Mouse (Mus musculus) 3134 (cell line): ENCODE measurements around the gene Slc44a2.
"Not testable (repeated sequence)": the region's sequence is repeated elsewhere in the genome, so short reads cannot be mapped to it uniquely, and the experiment has no call there.

ENCODE experiments used
- DNase-seq: peaks from one replicate; pipeline ENCODE4 v3.0.0-alpha.2; 2011; ENCODE audit warnings: low spot score; ENCODE audit not compliant: insufficient read length; ENCODE audit errors: extremely low read depth

Gene Slc44a2

DNA sequence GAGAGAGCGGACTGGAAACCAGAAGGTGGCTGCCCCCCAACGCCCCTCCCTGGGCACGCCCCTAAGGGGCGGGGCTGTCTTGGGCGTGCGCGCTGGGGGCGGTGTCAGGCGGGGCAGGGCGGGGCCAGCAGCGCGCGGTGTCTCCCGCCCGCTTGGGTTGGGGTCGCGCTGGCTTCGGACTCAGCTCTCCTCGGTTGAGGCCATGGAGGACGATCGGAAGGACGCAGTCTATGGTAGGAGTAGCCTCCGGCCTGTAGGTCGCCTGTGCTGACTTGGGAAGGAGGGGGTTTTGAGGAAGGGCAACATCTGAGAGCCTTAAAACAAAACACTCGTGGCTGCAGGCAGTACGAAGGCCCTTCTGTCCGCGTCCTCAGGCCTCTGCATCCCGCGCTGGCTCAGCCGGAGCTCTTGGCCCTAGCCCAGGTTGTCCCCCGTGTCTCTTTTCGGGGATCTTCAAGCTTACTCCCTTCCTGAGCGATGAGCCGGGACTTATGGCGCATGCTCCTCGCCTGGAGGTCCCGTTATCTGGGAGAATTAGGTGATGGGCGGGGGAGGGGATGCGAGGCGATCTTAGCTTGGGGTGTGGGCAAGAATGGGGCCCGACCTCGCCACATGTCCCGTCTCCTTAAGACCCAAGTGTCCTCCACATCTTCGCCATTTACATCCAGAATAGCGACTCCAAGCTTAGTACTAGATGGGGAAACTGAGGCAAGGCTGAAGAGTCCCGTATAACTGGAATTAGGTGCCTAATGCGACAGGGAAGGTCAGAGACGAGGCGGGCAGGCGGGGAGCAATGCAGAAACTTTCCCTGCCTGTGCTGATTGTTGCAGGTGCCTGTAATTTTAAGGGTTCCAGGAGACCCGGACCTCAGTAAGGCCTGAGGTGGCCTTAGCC lies at the start of gene Slc44a2:
Gene Slc44a2, plus strand, starts transcription at position 80 of the 894 bp plus-strand sequence.
- peak; percentile 81 for DNase-seq

DNA sequence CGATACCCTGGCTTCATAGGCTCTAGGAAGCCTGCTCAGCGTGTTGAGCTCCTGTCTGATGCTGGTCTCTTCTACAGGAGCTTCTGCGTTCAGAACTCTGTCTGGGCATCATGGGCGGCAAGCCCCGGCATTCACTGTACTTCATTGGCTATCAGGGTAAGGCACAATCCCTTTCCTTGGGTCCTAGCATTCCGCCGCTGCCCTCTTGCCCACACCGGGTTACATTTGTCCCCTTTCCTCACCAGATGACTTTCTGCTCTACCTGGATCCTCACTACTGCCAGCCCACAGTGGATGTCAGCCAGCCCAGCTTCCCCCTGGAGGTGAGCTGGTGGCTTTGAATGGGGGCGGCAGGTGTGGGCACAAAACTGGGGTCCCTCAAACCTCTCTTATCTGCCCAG lies 48.1 kb upstream of the Slc44a2 start:
- DNase-seq: no peak

DNA sequence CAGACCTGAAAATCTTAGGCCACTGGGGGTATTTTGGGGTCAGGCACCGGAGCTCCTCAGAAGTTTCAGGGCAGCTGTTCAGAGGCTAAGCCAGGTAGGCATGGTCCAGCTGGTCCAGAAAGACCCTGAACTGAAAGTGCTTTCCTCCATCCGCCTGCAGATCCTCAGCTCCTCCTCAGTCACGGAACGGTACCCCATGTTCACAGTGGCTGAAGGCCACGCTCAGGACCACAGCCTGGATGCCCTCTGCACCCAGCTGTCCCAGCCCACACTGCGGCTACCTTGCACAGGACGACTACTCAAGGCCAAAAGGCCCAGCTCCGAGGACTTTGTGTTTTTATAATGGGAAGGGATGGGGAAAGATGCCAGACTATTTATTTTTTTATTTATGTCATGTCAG lies 47.4 kb upstream of the Slc44a2 start:
- no peak for DNase-seq

DNA sequence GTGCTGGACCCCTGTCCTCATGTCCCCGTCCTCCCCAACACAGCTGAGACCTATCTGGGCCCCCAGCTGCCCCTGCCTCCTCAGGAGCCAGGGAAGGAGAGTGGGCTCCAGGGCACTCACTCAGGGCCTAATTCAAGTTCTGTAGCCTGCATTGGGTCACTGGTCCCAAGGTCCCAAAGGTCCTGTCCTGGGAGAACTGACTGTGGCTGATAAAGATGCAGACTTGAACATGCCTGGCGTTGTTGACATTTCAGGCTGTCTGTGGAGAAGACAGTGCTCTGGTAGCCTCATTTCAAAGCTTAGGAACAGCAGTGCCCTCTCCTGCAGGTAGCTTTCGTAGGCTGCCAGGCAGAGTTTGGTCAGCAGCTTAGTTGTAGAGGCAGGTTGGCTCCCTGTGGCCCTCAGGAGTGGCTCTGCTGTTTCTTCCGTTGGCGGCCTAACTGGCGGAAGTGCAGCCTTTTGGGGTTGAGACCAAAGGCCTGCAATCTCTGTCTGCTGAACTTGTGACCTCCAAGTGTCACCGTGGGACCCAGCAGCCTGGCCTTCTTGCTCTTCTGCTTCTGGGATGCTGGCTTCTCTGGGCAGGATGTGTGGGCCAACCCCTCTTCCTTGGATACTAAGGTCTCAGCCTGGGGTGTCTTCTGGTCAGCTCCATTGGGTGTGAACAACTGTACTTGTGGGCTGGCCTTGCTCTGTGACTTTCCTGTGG lies 46.8 kb upstream of the Slc44a2 start:
- no peak for DNase-seq

DNA sequence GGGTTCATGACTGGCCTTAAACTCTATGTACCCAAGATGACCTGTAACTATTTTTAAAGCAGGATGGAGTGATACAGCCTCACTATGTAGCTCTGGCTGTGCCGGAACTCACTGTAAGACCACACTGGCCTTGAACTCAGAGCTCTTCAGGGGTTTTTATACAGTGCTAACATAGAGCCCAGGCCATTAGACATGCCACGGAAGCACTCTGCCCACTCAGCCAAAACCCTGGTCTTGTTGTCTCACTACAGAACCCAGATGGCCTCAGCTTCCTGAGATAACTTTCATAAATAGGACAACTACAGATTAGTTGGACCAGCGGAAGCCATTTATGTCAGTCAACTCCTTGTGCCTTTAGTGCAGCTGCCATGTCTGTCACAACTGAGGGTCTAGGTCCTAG lies 46.2 kb upstream of the Slc44a2 start:
- no peak for DNase-seq

DNA sequence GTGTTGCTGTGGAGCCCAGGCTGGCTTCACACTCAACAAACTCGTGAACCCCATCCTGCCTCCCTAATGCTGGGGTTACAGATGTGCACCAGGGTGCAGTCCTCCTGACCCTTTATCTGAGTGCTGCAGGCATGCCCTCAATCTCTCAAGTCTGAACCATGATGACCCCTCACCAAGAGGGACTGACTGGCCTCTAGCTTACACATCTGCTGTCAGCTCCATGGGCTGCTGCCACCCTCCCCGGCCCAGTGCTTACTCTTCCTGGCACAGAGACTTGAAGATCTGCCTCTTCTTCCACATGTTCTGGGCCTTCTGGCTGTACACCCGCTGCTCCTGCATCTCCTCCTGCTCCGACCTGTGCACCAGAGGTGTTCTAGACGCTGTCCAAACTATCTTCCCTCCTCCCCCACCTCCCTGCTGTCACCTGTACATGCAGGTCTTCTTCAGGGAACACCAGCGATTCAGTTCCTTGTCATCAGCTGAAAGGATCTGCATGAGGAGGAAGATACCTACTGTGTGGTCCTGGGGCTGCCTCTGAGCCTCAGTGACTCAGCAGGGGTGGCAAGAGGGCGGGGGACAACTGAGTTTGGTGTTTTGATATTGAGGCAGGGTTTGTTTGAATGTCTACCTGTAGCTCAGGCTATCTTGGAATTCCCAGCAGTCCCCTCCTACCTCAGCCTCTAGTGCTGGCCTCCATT lies 45.3 kb upstream of the Slc44a2 start:
- DNase-seq: no peak

DNA sequence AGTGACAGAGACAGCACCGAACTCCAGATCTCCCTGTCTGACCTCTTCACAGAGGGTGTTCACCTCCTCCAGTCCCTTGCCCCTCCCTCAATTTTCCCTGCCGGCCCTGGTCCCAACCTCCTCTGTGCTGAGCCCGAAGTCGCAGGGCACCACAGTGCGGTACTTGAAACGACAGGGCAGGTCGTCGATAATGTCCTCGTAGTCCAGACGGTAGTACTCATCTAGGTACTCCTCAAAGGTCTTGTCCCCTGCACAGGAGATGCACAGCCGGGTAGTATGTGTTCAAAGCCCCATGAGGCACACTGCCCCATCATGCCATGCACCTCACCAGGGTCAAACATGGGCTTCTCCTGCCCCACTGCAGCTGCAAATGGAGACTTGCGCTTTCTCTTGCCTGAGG lies 44.8 kb upstream of the Slc44a2 start:
- DNase-seq: no peak

DNA sequence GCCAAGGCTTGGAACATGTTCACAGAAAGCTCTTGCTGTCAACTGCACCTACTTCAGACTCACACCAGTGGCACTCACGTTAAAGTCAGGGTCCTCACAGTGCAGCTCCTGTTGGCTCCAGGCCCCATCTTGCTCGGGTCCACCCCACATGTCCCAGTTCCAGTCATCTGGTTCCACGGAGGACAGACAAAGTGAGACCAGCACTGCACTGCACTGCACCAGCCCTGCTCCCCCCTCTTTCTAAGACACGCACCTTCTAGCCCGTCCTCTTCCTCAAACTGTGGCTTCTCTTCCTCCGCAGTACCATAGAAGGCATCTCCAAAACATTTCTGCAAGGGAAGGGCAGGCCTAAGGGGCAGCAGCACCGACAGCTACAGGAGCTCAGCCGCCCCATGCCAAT lies 44.2 kb upstream of the Slc44a2 start:
- no peak for DNase-seq

DNA sequence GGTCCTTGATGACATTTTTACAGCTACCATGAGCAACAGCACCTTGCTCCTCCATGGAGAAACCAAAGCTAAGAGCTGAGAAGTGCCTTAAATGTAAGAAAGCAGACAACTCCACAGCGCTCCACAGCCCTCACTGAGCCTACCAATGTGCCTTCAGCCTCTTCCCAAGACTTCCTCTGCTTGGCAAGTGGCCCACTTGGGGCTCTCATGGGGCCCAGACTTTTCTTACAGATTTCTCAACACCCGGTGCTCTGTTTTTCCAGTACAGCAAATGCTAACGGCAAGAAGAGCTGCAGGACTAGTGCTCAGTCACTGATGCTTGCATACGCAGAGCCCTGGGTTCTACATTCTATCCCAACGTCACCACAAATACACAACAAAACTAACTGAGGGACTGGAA lies 42.7 kb upstream of the Slc44a2 start:
- DNase-seq: no peak

DNA sequence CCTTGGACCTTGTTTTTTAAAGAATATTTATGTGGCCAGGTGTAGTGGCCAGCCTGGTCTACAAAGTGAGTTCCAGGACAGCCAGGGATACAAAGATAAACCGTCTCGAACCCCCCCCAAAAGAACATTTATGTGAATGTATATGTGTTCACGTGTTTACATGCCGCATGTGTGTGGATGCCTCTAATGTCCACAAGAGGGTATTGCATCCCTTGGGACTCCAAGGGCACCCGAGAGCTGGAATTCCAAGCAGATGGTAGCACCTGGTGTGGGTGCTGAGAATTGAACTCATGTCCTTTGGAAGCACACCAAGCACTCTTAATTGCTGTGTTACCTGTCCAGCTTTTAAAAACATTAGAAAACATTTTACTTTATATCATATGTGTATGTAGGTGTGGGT lies 36.9 kb upstream of the Slc44a2 start:
- DNase-seq: no peak

DNA sequence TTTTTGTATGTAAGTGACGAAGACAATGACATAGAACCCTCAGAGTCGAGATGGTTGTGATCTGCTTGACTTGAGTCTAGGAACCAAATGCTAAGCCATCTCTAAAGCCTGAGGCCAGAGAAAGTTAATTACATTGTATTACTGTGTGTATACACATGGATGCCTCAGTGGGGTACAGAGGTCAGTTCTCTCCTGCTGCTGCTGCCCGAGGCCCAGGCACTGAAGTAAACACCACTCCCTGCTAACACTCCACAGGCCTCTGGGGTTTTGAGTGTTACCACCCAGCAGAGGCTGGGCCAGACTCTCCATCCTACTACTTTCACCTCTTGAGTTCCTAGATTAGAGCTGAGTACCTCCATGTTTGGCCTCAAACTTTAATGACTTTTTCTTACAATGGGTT lies 36.5 kb upstream of the Slc44a2 start:
- no peak for DNase-seq

DNA sequence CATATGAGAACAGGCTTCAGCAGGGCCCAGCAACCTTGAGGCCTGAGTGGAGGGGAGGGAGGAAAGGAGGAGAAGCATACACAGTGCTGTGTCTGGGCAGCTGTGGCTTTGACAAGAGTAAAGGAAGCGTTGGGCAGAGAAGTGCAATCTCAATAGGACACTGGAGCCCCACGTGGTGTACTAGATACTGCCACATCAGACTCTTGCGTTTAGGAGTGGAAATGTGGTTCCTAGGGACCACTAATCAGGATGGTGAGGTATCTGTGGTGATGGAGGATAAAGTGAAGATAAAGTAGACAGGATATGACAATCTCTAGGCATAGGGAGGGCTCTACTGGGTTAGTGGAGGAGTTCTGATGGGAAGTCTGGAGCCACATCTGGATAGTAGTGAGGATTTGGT lies 33.7 kb upstream of the Slc44a2 start:
- no peak for DNase-seq

DNA sequence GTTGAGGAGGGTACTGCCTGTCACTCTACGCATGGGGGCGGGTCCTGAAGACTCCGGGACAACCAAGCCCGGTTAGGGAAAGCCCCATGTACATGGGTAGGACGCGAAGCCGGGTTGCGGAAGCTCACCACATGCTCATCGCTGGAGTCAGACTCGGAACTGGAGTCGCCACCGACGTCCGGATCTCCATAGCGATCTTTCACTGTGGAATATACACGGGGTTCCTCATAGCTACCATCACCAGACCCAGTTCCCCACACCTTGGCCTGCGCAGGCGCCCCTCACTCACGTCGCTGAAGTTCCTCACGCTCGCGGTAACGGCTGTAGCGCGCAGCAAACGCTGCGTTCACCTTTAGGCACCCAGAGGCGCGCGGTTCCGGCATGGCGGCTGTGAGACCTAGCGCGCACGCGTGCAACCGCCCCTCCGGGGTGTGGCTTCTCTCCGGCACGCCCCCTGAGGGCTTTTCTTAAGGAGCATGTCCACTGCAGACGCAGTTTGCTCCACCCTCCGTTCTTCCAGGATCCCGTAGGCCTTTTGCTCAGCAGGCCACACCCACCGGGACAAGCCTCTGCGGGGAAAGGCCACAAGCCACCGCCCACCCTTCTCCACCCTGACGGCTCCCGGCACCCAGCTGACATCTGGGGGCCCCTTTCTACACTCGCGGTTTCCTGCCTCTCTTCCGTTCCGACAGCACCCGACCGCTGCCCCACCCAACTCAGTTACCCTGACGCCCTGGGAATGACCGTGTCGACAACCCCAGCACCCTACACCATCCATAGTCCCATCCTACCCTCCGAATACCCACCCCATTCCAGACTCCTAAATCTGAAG lies 32.7 kb upstream of the Slc44a2 start, which contains the start of gene Kri1:
Gene Kri1, minus strand, starts transcription at position 399 of the 832 bp plus-strand sequence.
- peak; percentile 99 for DNase-seq

DNA sequence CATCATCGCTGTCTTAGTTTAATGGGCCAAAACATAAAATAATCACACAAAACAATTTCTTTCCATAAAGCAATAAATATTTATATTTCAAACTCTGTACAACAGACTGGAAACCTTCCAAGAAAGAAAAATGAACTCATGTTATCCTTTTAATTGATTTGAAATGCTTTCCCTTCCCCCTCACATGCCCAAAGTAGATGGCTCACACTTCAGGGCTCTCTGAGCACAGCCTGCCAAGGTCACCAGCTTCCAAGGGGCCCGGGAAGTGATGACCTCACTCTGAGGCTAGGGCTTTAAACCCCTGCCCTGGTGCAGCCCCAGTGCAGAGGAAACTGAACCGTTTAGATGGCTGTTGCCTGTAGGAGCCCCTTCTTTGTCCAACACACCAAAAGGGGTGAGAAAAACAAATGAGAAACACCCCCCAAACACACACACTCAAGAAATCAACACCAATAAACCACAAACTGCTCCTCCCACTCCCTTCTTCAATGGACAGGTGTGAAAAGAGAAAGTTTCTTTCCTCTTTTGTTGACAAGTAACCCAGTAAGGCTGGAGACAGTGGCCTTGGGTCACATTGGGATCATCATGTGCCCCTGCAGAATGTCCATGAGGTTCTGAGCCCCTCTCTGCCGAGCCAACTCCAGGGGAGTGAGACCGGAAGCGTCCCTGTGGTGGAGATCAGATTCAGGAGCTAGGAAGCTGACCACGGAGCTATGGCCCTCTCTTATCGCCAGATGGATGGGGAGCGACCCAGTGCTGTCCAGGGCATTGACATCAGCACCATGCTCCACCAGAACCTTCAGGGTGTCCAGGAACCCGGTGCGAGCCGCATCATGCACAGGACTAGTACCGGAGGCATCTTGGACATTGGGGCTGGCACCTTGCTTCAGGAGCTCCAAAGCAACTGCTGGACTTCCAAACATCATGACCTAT lies 31.8 kb upstream of the Slc44a2 start:
- DNase-seq: no peak

DNA sequence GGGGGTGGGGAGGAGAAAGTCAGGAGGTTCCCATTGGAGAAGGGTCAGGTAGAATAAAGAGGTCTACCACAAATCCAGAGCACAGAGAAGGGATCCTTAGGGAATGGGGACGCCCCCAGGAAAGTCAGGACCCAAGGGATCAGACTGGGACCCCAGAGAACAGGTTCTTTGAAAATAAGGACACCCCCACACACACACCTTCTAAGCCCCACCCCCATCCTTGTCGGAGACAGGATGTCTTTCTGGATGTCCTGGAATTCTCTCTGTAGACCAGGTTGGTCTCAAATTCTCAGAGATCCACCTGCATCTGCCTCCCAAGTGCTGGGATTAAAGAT lies 31.2 kb upstream of the Slc44a2 start:
- no peak for DNase-seq

DNA sequence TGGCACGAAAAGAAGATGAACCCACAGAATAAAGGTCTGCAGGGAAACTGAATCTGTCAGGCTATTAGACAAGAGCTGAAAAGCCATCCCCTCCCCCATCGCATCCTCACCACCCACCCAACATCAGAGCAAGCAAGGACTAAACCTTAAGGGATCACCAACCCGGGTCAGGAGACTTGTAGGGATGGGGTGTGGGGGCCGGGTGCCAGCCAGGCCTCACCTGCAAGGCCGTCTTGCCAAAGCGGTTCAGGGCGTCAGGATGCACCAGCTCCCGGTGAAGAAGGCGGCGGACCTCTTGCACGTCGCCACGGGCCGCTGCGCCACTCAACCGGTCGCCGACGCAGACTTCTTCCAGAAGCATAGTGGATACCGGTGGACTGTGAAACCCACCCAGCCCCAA lies 29.9 kb upstream of the Slc44a2 start:
- DNase-seq: no peak

DNA sequence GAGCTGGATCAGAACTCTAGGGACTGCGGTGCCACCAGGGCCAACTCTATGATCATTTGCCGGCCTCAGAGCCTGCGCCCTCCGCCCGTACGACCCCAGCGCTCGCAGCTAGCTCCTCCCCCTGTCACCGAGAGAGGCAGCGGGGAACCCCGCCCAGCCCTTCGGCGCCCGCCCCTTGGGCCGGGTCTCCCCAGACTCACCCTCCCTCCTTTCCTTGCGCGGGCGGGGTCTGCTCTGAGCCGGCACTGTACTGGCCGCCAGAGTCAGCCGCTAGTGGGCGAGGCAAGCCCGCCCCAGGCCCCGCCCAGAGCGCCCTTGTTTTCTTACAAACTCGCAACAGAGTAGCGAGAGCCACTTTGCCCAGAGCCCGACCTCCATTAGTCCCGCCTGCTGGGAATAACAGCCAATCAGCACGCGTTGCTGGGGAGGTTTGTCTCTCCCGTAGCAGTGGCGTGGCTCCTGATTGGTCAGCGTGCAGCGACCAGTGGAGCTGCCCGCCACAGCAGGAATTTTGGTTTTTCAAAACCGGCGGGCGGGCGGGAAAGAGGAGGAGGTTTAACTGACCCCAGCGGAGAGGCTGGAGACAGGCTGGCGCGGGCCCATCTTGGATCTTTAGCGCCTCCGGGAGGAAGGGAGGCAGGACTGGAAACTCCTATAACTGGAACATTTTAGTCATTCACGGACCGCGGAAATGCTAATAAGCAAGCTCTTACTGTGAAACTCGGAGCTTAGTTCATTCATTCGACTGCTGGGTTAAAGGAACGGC lies 29.3 kb upstream of the Slc44a2 start, which contains the start of gene Cdkn2d:
Gene Cdkn2d, minus strand, starts transcription at position 386 of the 766 bp plus-strand sequence.
- peak; percentile 99 for DNase-seq

DNA sequence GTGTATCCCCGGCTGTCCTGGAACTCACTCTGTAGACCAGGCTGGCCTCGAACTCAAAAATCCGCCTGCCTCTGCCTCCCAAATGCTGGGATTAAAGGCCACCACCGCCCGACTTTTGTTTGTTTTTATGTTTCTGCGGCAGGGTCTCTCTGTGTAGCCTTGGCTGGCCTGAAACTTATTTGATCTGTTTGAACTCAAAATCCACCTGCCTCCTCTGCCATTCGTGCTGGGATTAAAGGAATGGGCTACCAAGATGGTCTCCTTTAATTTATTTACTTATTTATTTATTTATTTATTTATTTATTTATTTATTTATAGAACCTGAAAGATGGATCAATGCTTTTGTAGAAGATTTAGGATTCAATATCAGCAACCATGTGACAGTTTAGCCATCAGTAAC lies 28.6 kb upstream of the Slc44a2 start:
- DNase-seq: not testable (repeated sequence)

DNA sequence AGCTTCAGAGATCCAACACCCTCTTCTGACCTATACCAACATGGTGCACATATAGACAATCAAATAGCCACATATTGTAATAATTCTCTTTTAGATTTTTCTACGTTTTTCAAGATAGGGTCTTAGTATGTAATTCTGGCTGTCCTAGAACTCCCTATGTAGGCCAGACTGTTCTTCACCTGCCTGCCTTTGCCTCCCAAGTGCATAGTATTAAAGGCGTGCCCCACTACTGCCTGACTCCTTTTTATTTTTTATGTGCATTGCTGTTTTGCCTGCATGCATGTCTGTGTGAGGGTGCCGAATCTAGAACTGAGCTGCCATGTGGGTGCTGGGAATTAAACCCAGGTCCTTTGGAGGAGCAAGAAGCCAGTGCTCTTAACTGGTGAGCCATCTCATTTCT lies 28.2 kb upstream of the Slc44a2 start:
- no peak for DNase-seq
